Mouse (Mus musculus) lung, postnatal 0 days (tissue): Measurements from ENCODE around the gene Il21r.

ENCODE experiments used
- CTCF ChIP-seq: IDR thresholded peaks from 2 replicates; pipeline ENCODE4 v1.5.1; 2016; ENCODE audit warnings: antibody characterized with exemption, mild to moderate bottlenecking
- EP300 ChIP-seq: IDR thresholded peaks from 2 replicates; pipeline ENCODE4 v1.6.1; 2016; ENCODE audit warnings: antibody characterized with exemption, mild to moderate bottlenecking, control low read depth

DNA sequence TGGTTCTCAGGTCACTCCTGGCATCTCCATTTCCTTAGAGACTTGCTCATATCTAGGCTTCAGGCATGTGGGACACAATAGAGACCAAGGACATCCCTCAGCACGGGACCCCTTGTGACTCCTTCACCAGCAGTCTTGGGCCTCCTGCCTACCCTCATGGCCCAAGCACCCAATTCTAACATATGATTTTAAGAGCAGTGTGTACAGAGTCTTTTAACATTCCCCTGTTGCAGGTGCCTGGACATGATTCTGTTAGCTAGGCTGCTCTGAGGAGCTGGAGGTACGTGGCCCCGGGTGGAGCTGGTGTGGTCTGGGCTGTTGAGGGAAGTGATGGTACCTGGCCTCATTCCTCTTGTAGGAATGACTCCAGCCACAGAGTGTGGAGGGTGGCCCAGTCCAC, 40.1 kb upstream of the Il21r start:
- TF ChIP-seq CTCF: no peak
- TF ChIP-seq EP300: no peak
